Mouse (Mus musculus) midbrain, embryonic 13.5 days (tissue): ENCODE measurements around the gene Pced1b. TPM values are rescaled to one million over a fixed set of nuclear protein-coding genes. Genes with fewer than 3 reads are reported as not detected.

Source experiments
- ATAC-seq: fragments of 200-750 bp; cut with Nextera tagmentation; 2 replicates; pipeline ENCODE4 v1.8.0; 2017; ENCODE audit warnings: mild to moderate bottlenecking, moderate TSS enrichment, moderate library complexity
- H3K27ac ChIP-seq: fragments of 300-500 bp; sonication (generic); 2 replicates; pipeline ENCODE4 v1.5.1; 2015; ENCODE audit warnings: inconsistent platforms, mild to moderate bottlenecking, moderate library complexity
- H3K27me3 ChIP-seq: fragments of 300-500 bp; sonication (generic); 2 replicates; pipeline ENCODE4 v1.6.1; 2015; ENCODE audit warnings: mild to moderate bottlenecking, inconsistent platforms
- H3K36me3 ChIP-seq: fragments of 300-500 bp; sonication (generic); 2 replicates; pipeline ENCODE4 v1.6.1; 2015; ENCODE audit warnings: mild to moderate bottlenecking, inconsistent platforms
- H3K4me1 ChIP-seq: fragments of 300-500 bp; sonication (generic); replicated peaks from 2 replicates; pipeline ENCODE4 v1.6.1; 2015; ENCODE audit warnings: inconsistent platforms
- H3K4me2 ChIP-seq: fragments of 300-500 bp; sonication (generic); replicated peaks from 2 replicates; pipeline ENCODE4 v1.6.1; 2015; ENCODE audit warnings: moderate library complexity, mild to moderate bottlenecking, inconsistent platforms
- H3K4me3 ChIP-seq: fragments of 300-500 bp; sonication (generic); replicated peaks from 2 replicates; pipeline ENCODE4 v1.5.1; 2015; ENCODE audit warnings: mild to moderate bottlenecking, inconsistent platforms
- H3K9ac ChIP-seq: fragments of 300-500 bp; sonication (generic); replicated peaks from 2 replicates; pipeline ENCODE4 v1.6.1; 2015; ENCODE audit warnings: mild to moderate bottlenecking, inconsistent platforms
- H3K9me3 ChIP-seq: fragments of 300-500 bp; sonication (generic); 2 replicates; pipeline ENCODE4 v1.6.1; 2016; ENCODE audit warnings: mild to moderate bottlenecking, inconsistent platforms
- WGBS: fragments of 180-500 bp; shearing (Covaris S2); methylation state at CpG from one replicate; pipeline ENCODE4 v1.1.7; 2015; 5-methylcytosine and 5-hydroxymethylcytosine counted together
- polyA plus RNA-seq: library from polyadenylated mRNA; unstranded; fragments of >200 nt; fragmentation: Nextera tagmentation; extraction: Ambion mirVana; gene quantifications from 2 replicates; pipeline ENCODE4 v1.2.1, GENCODE M21; 2015

The Pced1b gene
- polyA plus RNA-seq, 1 experiment from 2014 or later = 4.0 TPM

DNA sequence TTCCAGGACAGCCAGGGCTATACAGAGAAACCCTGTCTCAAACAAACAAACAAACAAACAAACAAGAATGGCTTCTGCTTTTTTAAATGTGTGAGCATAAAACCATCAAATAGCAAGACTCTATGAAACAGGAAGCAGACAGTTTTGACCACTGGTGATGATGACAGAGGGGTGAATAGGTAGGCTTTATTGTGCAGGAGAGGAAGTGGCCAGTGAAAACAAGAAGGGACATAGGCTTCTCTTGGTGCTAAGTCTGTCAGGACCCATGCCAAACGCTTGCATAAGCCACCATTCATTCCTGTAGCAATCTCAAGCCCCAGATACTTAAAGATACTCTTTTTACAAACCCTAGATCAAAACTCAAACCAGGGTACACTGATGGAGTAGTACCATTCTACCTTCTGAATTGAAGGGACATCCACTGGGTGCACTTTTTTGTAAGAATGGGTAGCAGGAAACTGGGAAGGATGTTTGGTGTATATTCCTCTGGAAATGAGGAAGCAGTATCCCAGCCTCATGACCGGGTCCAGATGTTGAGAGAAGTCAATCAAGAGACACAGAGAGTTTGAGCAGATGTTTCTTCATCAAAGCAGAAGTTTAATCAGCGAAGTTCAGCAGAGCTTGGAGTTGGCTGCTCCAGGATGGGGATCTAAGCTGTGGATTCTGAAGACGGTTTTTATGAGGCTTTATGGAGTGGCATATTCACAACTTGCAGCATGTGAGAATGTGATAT is 175.5 kb downstream of the Pced1b start:
- Histone ChIP-seq H3K27ac (no peak overlapping the region), H3K27me3 (no peaks in the 10 kb centered on the region), H3K4me1 (no peaks in the 10 kb centered on the region), H3K4me2 (no peak overlapping the region), H3K4me3 (no peak overlapping the region), H3K9me3 (no peaks in the 10 kb centered on the region), H3K9ac (no peak overlapping the region), H3K36me3 (no peaks in the 10 kb centered on the region)
- 85% methylated on average over 4 of the region's 4 CpGs for WGBS
- ATAC-seq = no peak

DNA sequence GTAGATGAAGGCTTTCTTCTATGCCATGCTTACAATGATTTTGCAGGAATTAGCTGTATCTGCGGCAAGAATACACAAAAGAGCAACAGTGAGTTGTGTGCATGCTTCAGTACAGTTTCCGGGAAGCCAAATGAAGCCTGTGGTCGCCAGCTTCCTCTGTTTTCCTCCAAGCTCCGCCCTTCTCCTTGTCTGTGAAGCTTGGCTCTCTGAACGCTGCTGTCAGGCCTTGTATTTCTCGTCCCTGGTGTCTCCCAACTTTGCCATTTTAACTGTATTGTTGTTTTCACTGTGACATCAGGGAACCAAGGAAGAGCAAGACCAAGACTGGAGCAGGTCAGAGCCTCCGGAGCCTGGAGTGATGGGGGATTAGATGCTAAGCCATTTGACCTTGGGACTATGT is 177.5 kb downstream of the Pced1b start:
- Histone ChIP-seq H3K27ac (no peak overlapping the region), H3K36me3 (no peaks in the 10 kb centered on the region), H3K4me3 (no peak overlapping the region), H3K4me1 (no peaks in the 10 kb centered on the region), H3K9ac (no peak overlapping the region), H3K27me3 (no peaks in the 10 kb centered on the region), H3K4me2 (no peak overlapping the region), H3K9me3 (no peaks in the 10 kb centered on the region)
- WGBS = 72% methylated on average over 7 of the region's 7 CpGs
- no peak for ATAC-seq

DNA sequence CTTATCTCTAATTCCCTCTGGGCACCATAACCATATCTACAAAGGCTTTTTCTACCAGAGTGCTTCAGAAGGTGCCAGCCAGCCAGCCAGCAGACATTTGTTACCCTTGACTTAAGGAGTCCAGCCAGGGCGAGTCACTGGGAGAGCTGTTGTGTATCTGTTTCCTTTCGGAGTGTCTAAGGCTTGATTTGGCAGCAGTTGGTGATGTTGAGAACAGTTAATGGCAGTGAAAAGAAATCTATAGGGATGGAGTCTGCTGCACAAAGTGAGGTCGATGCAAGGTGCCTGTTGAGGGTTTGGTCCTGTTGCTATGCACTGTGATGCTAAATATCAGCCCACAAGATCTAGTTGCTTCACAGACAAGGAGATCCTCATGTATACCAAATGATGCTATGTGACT is 178.1 kb downstream of the Pced1b start:
- no peaks in the 10 kb centered on the region for H3K4me1 ChIP-seq
- no peak overlapping the region for H3K4me3 ChIP-seq
- H3K36me3 ChIP-seq = no peaks in the 10 kb centered on the region
- H3K9ac ChIP-seq = no peak overlapping the region
- 91% methylated on average over 3 of the region's 3 CpGs for WGBS
- no peak overlapping the region for H3K27ac ChIP-seq
- H3K27me3 ChIP-seq = no peaks in the 10 kb centered on the region
- ATAC-seq = no peak
- no peak overlapping the region for H3K4me2 ChIP-seq
- no peaks in the 10 kb centered on the region for H3K9me3 ChIP-seq

DNA sequence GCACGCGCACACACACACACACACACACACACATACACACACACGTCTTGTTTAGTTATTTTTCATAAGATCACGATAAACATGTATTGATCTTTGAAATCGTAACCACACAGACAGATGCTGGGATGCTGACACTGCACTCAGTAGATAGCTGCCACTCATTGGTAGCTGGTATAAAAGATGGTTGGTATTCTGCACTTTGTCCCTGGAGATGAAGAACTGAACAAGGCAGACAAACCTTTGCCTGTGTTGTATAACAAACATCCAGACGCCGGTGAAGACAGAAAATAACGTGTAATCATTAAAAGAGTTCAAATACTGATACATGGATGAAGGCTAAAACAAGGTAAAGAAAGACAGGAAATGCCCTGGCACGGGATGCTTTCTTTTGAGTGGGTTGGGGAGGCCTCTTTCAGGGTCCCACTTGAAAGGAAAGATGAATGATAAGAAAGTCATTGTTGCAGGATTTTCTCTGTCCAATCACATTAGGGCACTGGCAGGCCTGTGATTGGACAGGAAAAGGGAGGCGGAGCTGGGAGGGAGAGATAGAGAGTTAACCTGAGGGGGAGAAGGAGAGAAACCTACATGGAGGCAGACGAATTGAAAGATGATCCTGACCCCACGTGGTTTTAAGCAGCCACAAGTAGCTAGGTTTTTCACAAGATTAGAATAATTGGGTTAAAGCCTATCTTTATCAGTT is 182.4 kb downstream of the Pced1b start:
- Histone ChIP-seq H3K9ac (no peak overlapping the region), H3K27me3 (no peaks in the 10 kb centered on the region), H3K36me3 (no peaks in the 10 kb centered on the region), H3K4me3 (no peak overlapping the region), H3K9me3 (no peaks in the 10 kb centered on the region), H3K4me2 (no peak overlapping the region), H3K4me1 (no peaks in the 10 kb centered on the region), H3K27ac (no peak overlapping the region)
- no peak for ATAC-seq
- WGBS = 91% methylated on average over 12 of the region's 12 CpGs

DNA sequence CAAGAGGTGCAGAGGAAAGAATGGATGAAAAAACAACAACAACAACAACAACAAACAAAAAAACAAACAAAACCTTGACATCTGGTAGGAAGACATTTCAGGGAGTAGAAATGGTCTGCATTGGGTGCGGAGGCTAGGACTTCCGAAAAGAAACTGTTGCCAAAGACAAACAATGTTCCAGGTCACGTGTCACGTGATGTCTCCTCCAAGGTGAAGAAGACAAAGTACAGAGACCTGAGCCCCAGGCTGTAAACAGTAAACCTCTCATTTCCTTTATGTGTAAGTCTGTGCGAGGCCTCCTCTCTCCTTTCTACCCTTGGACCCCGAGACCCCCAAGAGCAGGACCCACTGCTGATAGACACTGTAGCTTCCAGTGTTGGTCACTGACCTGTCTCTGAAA is 184.6 kb downstream of the Pced1b start:
- Histone ChIP-seq H3K27me3 (no peaks in the 10 kb centered on the region), H3K36me3 (no peaks in the 10 kb centered on the region), H3K27ac (no peak overlapping the region), H3K4me1 (no peaks in the 10 kb centered on the region), H3K4me2 (no peak overlapping the region), H3K9me3 (peaks cover 3% of the 10 kb centered on the region; the same call in 1 of the 2 replicates), H3K4me3 (no peak overlapping the region), H3K9ac (no peak overlapping the region)
- 91% methylated on average over 6 of the region's 6 CpGs for WGBS
- no peak for ATAC-seq

DNA sequence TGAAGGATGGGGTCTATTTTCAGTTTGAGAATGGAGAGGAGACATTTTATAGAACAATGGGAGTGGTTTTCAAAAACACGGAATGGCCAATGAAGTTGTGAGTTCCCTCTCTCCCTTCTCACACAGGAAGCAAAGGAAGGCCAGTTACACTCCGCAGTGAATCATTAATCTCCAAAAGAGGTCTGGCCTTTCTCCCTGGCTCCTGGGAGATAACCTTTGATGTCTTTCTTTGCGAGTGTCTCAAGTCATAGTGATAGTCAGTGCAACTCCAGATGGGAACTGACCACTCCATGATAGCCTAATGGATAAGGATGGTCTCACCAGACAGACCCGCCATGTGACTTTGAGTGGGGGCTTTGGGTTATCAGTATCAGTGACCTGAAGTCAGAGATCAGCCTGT is 185.3 kb downstream of the Pced1b start:
- H3K4me1 ChIP-seq = no peaks in the 10 kb centered on the region
- no peak overlapping the region for H3K4me2 ChIP-seq
- no peak overlapping the region for H3K9ac ChIP-seq
- no peaks in the 10 kb centered on the region for H3K27me3 ChIP-seq
- H3K27ac ChIP-seq = no peak overlapping the region
- ATAC-seq = no peak
- 73% methylated on average over 4 of the region's 4 CpGs for WGBS
- H3K36me3 ChIP-seq = no peaks in the 10 kb centered on the region
- no peak overlapping the region for H3K4me3 ChIP-seq
- H3K9me3 ChIP-seq = peaks cover 3% of the 10 kb centered on the region; the same call in 1 of the 2 replicates

Other genes starting within 250 kb of the Pced1b start
- 3.9 and 4.0 TPM in 2 replicates for gene Slc38a4, start 191.2 kb upstream of the Pced1b start, polyA plus RNA-seq
- 8.2 and 9.6 TPM in 2 replicates for gene Amigo2, start 180 bp downstream of the Pced1b start, polyA plus RNA-seq